Mouse (Mus musculus): Measurements from ENCODE around the gene Vav3. TPM values are rescaled to one million over a fixed set of nuclear protein-coding genes. Genes with fewer than 3 reads are reported as not detected.

Vav3 gene
- polyA plus RNA-seq, 1 experiment from 2014 or later, result 17.4 TPM

DNA sequence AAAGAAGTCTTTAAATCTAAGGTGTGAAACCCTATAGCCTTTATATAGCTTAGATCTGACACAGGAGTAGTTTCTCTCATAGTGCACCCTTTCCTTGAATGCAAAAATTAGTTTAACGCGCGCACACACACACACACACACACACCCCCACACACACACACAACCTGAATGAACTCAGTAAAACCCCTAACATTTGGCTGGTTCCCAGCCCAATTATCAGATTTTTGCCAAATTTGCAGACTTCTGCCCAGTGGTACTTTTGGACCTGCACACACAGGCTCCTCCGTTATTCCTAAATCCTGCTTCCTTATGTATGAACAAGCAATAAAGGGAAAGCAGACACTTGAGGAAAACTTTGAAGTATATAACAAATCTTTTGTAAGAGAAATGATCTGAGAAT, 313.9 kb downstream of the Vav3 start:
- WGBS, result 99% methylated on average over 4 of the region's 4 CpGs
- Histone ChIP-seq H3K27me3 (ENCODE audit: control insufficient read depth, insufficient read depth, low read length) (no peaks in the 10 kb centered on the region), H3K36me3 (ENCODE audit: control insufficient read depth, insufficient read depth, low read length) (no peaks in the 10 kb centered on the region), H3K4me2 (ENCODE audit: low read depth) (no peak overlapping the region), H3K9me3 (ENCODE audit: control insufficient read depth, low read length) (no peaks in the 10 kb centered on the region), H3K4me1 (ENCODE audit: control insufficient read depth, insufficient read depth, low read length) (no peaks in the 10 kb centered on the region), H3K4me3 (ENCODE audit: low read depth, low read length) (no peak overlapping the region), H3K9ac (ENCODE audit: low read length) (no peak overlapping the region), H3K27ac (ENCODE audit: low read depth, low read length) (no peak overlapping the region)
- DNase-seq (ENCODE audit: low spot score), result no peak
- no peak for ATAC-seq (ENCODE audit: insufficient read depth, low FRiP score, low TSS enrichment)

DNA sequence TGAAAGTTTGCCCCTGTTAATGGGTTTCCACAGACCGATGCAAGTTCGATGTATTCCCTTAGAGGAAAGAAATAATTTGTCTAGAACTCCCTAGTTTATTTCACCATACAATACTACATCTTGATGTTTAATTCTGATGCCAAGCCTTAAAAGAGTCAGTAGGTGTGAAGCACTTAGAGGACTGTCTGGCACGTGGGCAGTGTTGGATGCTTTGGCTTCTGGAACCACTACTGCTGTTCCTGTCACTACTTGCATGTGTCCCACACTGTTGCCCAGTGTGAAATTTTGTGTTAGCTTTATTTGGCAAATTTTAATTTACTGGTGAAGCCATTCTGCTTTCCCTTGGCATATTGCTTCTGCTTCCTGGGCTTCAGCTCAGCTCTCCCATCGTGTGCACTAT, 331.3 kb downstream of the Vav3 start:
- WGBS, result 89% methylated on average over 4 of the region's 4 CpGs
- H3K4me3 ChIP-seq (ENCODE audit: low read depth, low read length), result no peak overlapping the region
- ATAC-seq (ENCODE audit: insufficient read depth, low FRiP score, low TSS enrichment), result no peak

DNA sequence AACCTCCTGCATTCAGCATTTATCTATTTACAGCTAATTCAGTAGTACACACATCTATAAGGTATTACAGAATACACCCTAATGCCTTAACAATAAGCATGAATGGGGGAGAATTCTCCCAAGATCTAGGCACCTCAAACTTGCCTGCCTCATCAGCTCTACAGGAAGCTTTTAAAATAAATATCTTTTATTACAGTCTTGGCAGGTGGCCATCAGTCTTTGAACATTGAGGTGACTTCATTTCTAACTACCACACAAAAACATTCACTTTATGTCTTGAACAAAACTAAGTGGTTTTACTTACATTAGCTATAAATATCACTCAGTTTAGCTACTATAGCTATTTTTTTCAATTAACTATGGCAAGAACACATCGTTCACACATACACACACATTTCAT, 332.5 kb downstream of the Vav3 start:
- H3K27ac ChIP-seq (ENCODE audit: low read depth, low read length), result no peak overlapping the region
- DNase-seq (ENCODE audit: low spot score), result no peak
- H3K4me1 ChIP-seq (ENCODE audit: control insufficient read depth, insufficient read depth, low read length), result no peaks in the 10 kb centered on the region
- 93% methylated on average over 1 of the region's 1 CpGs for WGBS
- H3K27me3 ChIP-seq (ENCODE audit: control insufficient read depth, insufficient read depth, low read length), result no peaks in the 10 kb centered on the region
- no peaks in the 10 kb centered on the region for H3K9me3 ChIP-seq (ENCODE audit: control insufficient read depth, low read length)
- ATAC-seq (ENCODE audit: insufficient read depth, low FRiP score, low TSS enrichment), result no peak
- H3K36me3 ChIP-seq (ENCODE audit: control insufficient read depth, insufficient read depth, low read length), result no peaks in the 10 kb centered on the region
- H3K4me2 ChIP-seq (ENCODE audit: low read depth), result no peak overlapping the region
- no peak overlapping the region for H3K4me3 ChIP-seq (ENCODE audit: low read depth, low read length)
- no peak overlapping the region for H3K9ac ChIP-seq (ENCODE audit: low read length)

More for the DNA sequence above, 331.3 kb downstream of the Vav3 start:
- Histone ChIP-seq H3K4me2 (ENCODE audit: low read depth) (no peak overlapping the region), H3K4me1 (ENCODE audit: control insufficient read depth, insufficient read depth, low read length) (no peaks in the 10 kb centered on the region), H3K36me3 (ENCODE audit: control insufficient read depth, insufficient read depth, low read length) (no peaks in the 10 kb centered on the region), H3K27ac (ENCODE audit: low read depth, low read length) (no peak overlapping the region), H3K9me3 (ENCODE audit: control insufficient read depth, low read length) (no peaks in the 10 kb centered on the region), H3K27me3 (ENCODE audit: control insufficient read depth, insufficient read depth, low read length) (no peaks in the 10 kb centered on the region), H3K9ac (ENCODE audit: low read length) (no peak overlapping the region)
- DNase-seq (ENCODE audit: low spot score), result no peak

DNA sequence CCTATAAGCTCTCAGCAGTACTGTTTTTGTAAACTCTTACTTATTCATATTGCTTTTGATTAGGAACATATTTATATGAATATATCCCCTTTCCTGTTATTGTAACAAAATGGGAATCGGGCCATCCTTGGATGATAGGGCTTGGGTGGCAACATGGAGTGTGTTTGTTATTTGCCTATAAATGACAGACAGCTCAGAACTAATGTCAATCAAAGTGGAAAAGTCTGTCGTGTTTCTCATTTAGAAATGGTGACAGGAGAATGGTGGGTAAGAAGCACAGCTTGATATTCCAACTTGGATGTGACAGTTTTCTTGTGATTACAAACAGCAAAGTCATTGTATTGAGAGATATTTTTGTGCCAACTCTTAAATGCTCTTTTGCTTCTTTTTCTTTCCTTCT, 339.8 kb downstream of the Vav3 start:
- Histone ChIP-seq H3K27ac (ENCODE audit: low read depth, low read length) (no peak overlapping the region), H3K9ac (ENCODE audit: low read length) (no peak overlapping the region)
- WGBS, result 87% methylated on average over 2 of the region's 2 CpGs

DNA sequence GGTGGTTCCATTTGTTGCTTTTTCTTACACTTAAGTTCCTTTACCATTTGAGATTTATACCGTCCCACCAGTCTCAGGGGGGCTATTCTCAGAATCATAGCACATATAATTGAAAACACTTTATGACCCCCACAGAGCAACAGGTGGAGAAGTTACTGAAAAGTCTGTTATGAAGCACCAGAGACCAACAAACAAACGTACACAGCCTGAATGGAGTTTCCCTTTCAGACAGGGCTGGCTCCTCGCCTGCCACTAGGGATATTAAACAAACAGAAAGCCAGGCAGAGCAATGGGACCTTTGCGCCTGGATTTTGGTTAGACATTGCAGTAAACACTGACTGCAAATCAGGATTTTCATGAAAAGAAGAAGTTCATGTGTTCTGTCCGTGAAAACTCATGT, 341.4 kb downstream of the Vav3 start:
- no peak overlapping the region for H3K9ac ChIP-seq (ENCODE audit: low read length)
- H3K36me3 ChIP-seq (ENCODE audit: control insufficient read depth, insufficient read depth, low read length), result no peaks in the 10 kb centered on the region
- 85% methylated on average over 5 of the region's 5 CpGs for WGBS
- H3K27ac ChIP-seq (ENCODE audit: low read depth, low read length), result no peak overlapping the region
- no peaks in the 10 kb centered on the region for H3K9me3 ChIP-seq (ENCODE audit: control insufficient read depth, low read length)
- DNase-seq (ENCODE audit: low spot score) (no peak), ATAC-seq (ENCODE audit: insufficient read depth, low FRiP score, low TSS enrichment) (no peak)
- H3K27me3 ChIP-seq (ENCODE audit: control insufficient read depth, insufficient read depth, low read length), result no peaks in the 10 kb centered on the region
- H3K4me2 ChIP-seq (ENCODE audit: low read depth), result no peak overlapping the region
- H3K4me3 ChIP-seq (ENCODE audit: low read depth, low read length), result no peak overlapping the region
- H3K4me1 ChIP-seq (ENCODE audit: control insufficient read depth, insufficient read depth, low read length), result no peaks in the 10 kb centered on the region

More for the DNA sequence above, 339.8 kb downstream of the Vav3 start:
- DNase-seq (ENCODE audit: low spot score), result no peak
- Histone ChIP-seq H3K4me1 (ENCODE audit: control insufficient read depth, insufficient read depth, low read length) (no peaks in the 10 kb centered on the region), H3K27me3 (ENCODE audit: control insufficient read depth, insufficient read depth, low read length) (no peaks in the 10 kb centered on the region), H3K36me3 (ENCODE audit: control insufficient read depth, insufficient read depth, low read length) (no peaks in the 10 kb centered on the region), H3K4me2 (ENCODE audit: low read depth) (no peak overlapping the region), H3K4me3 (ENCODE audit: low read depth, low read length) (no peak overlapping the region), H3K9me3 (ENCODE audit: control insufficient read depth, low read length) (no peaks in the 10 kb centered on the region)
- no peak for ATAC-seq (ENCODE audit: insufficient read depth, low FRiP score, low TSS enrichment)

DNA sequence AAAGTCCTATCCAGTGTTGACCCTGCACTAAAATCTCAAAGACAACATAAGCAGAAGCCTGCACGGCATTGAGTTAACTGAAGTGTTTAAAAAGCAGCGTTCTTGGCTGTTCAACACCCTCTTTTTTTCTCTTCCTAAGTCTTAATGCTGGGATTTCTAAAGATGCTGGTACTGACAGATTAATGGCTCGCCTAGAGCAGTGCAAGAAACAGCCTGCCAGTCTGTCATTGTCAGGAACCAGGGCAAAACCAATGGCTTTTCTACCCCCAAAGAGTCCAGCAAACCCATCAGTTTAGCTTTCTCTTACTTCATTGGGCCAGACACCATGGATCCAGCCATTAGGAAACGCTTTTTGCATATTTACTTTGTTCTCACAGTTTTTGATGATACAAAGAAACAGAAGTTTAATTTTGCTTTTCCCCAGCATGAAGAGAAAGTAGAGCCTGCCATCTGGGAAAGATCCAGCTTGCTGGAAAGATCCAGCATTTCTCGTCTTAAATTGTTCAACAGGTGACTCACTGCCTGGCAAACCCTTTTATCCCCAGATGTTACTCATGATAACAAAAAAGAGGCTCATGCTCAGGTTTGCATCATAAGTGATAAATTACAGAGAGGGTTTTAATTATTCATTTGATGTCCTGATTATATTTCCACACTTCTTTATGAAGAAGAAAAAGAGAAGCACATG, 343.3 kb downstream of the Vav3 start:
- Histone ChIP-seq H3K36me3 (ENCODE audit: control insufficient read depth, insufficient read depth, low read length) (no peaks in the 10 kb centered on the region), H3K27me3 (ENCODE audit: control insufficient read depth, insufficient read depth, low read length) (no peaks in the 10 kb centered on the region), H3K4me2 (ENCODE audit: low read depth) (no peak overlapping the region), H3K9me3 (ENCODE audit: control insufficient read depth, low read length) (no peaks in the 10 kb centered on the region), H3K9ac (ENCODE audit: low read length) (no peak overlapping the region), H3K27ac (ENCODE audit: low read depth, low read length) (no peak overlapping the region), H3K4me3 (ENCODE audit: low read depth, low read length) (no peak overlapping the region), H3K4me1 (ENCODE audit: control insufficient read depth, insufficient read depth, low read length) (no peaks in the 10 kb centered on the region)
- WGBS, result 69% methylated on average over 5 of the region's 5 CpGs
- DNase-seq (ENCODE audit: low spot score), result no peak
- ATAC-seq (ENCODE audit: insufficient read depth, low FRiP score, low TSS enrichment), result no peak

DNA sequence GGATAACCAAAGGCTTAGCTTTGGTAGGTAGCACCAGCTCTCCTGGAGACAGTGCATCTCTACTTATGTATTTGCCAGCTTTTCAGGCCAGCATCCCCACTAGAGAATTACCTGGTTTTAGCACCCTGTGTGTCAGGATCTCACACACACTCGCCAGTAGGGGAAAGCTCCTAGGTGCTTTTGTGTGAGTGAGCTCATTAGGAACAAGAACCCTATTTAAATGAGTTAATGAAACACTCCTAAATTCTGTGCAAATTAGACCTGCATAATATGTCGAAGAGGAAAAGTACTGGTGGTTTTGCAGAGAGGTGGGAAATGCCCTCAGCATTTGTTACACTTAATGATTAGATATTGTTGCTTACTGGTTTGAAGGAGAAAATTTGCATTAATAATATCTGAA, 350.1 kb downstream of the Vav3 start:
- DNase-seq (ENCODE audit: low spot score) (no peak), ATAC-seq (ENCODE audit: insufficient read depth, low FRiP score, low TSS enrichment) (no peak)
- no peak overlapping the region for H3K27ac ChIP-seq (ENCODE audit: low read depth, low read length)
- H3K9ac ChIP-seq (ENCODE audit: low read length), result no peak overlapping the region
- H3K9me3 ChIP-seq (ENCODE audit: control insufficient read depth, low read length), result no peaks in the 10 kb centered on the region
- no peak overlapping the region for H3K4me3 ChIP-seq (ENCODE audit: low read depth, low read length)
- 65% methylated on average over 2 of the region's 2 CpGs for WGBS
- H3K4me1 ChIP-seq (ENCODE audit: control insufficient read depth, insufficient read depth, low read length), result no peaks in the 10 kb centered on the region
- H3K36me3 ChIP-seq (ENCODE audit: control insufficient read depth, insufficient read depth, low read length), result no peaks in the 10 kb centered on the region
- no peaks in the 10 kb centered on the region for H3K27me3 ChIP-seq (ENCODE audit: control insufficient read depth, insufficient read depth, low read length)
- no peak overlapping the region for H3K4me2 ChIP-seq (ENCODE audit: low read depth)

- Histone ChIP-seq H3K27ac (ENCODE audit: low read depth, low read length) (no peak overlapping the region), H3K9ac (ENCODE audit: low read length) (no peak overlapping the region)
These were observed 352.2 kb downstream of the Vav3 start for GRCm38 (mm10) chr3:109692613-109693012.

GRCm38 (mm10) chr3:109701301-109701700, 360.8 kb downstream of the Vav3 start:
- Histone ChIP-seq H3K36me3 (ENCODE audit: control insufficient read depth, insufficient read depth, low read length) (no peaks in the 10 kb centered on the region), H3K4me2 (ENCODE audit: low read depth) (no peak overlapping the region), H3K9ac (ENCODE audit: low read length) (no peak overlapping the region), H3K4me1 (ENCODE audit: control insufficient read depth, insufficient read depth, low read length) (no peaks in the 10 kb centered on the region), H3K4me3 (ENCODE audit: low read depth, low read length) (no peak overlapping the region), H3K9me3 (ENCODE audit: control insufficient read depth, low read length) (no peaks in the 10 kb centered on the region), H3K27me3 (ENCODE audit: control insufficient read depth, insufficient read depth, low read length) (no peaks in the 10 kb centered on the region), H3K27ac (ENCODE audit: low read depth, low read length) (no peak overlapping the region)
- WGBS, result 83% methylated on average over 1 of the region's 1 CpGs
- ATAC-seq (ENCODE audit: insufficient read depth, low FRiP score, low TSS enrichment), result no peak
- no peak for DNase-seq (ENCODE audit: low spot score)

More at GRCm38 (mm10) chr3:109692613-109693012, 352.2 kb downstream of the Vav3 start:
- no peak for DNase-seq (ENCODE audit: low spot score)
- ATAC-seq (ENCODE audit: insufficient read depth, low FRiP score, low TSS enrichment), result no peak
- WGBS, result 85% methylated on average over 3 of the region's 3 CpGs
- Histone ChIP-seq H3K4me2 (ENCODE audit: low read depth) (no peak overlapping the region), H3K36me3 (ENCODE audit: control insufficient read depth, insufficient read depth, low read length) (no peaks in the 10 kb centered on the region), H3K4me1 (ENCODE audit: control insufficient read depth, insufficient read depth, low read length) (no peaks in the 10 kb centered on the region), H3K27me3 (ENCODE audit: control insufficient read depth, insufficient read depth, low read length) (no peaks in the 10 kb centered on the region), H3K4me3 (ENCODE audit: low read depth, low read length) (no peak overlapping the region), H3K9me3 (ENCODE audit: control insufficient read depth, low read length) (no peaks in the 10 kb centered on the region)

Data from neural tube, embryonic 11.5 days (tissue).